Mouse (Mus musculus): ENCODE data around the gene Trappc3. TPM values are rescaled to one million over a fixed set of nuclear protein-coding genes. Genes with fewer than 3 reads are reported as not detected.

Gene Trappc3
- total and polyA plus RNA-seq, 3 experiments, result 71.0 to 72.0 TPM; not detected in 1

DNA sequence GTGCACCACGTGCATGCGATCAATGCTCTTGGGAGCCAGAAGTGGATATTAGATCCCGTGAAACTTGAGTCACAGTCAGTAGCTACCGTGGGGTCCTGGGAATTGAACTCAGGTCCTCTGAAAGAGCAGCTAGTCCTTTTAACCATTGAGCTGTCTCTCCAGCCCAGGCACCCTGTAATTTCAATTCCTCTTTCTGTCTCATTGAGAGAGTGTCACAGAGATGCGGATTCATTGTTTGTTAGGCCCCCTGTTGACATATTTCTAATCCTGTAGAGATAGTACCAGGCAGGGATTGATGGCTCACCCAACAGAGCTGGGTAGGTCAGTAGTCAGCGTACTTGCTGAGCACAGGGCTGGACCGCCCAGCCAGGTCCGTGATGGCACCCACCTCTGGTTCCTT, 28.2 kb downstream of the Trappc3 start:
- Histone ChIP-seq H3K27me3 (ENCODE audit: control insufficient read depth in 1 of 2, insufficient read depth in 2 of 2, low read length in 2 of 2) (0 out of 4 replicates have a peak, but pooled peaks cover 0 to 2% of the 10 kb centered on the region in 2 experiments), H3K4me1 (ENCODE audit: control insufficient read depth in 1 of 2, insufficient read depth in 2 of 2, low read length in 2 of 2) (no peaks in the 10 kb centered on the region), H3K27ac (ENCODE audit: control insufficient read depth, low read depth, low read length) (no peak overlapping the region), H3K4me3 (ENCODE audit: control insufficient read depth in 1 of 2, insufficient read depth in 1 of 2, low read depth in 2 of 2, low read length in 2 of 2) (no peak overlapping the region), H3K9me3 (replicated peaks; ENCODE audit: insufficient read depth, low read length) (no peaks in the 10 kb centered on the region), H3K79me2 (ENCODE audit: control insufficient read depth, insufficient read depth, low read length, poor library complexity) (no peaks in the 10 kb centered on the region), H3K36me3 (ENCODE audit: control insufficient read depth in 1 of 2, insufficient read depth in 2 of 2, low read length in 2 of 2) (no peaks in the 10 kb centered on the region), H3K9ac (ENCODE audit: control insufficient read depth, low read depth, low read length, poor library complexity, severe bottlenecking) (no peak overlapping the region)
- no peak for DNase-seq (ENCODE audit: low read depth, low spot score)
- TF ChIP-seq UBTF (IDR thresholded peaks at IDR 0.05; ENCODE audit: borderline replicate concordance, insufficient read depth, low read depth, low read length) (no peak), ZKSCAN1 (IDR thresholded peaks at IDR 0.05; ENCODE audit: low read depth, low read length) (no peak), ZMIZ1 (IDR thresholded peaks at IDR 0.05; ENCODE audit: low read depth, low read length) (no peak), TAL1 (IDR thresholded peaks at IDR 0.05; ENCODE audit: low read length) (no peak), USF1 (IDR thresholded peaks at IDR 0.05; ENCODE audit: low read depth, low read length) (no peak), CHD2 (IDR thresholded peaks at IDR 0.05; ENCODE audit: low read length) (no peak), MAZ (IDR thresholded peaks at IDR 0.05; ENCODE audit: low read depth, low read length) (no peak), MYB (IDR thresholded peaks at IDR 0.05; ENCODE audit: low read depth, low read length) (no peak), RCOR1 (IDR thresholded peaks at IDR 0.05; ENCODE audit: low read depth, low read length) (no peak), MAFK (IDR thresholded peaks at IDR 0.05; ENCODE audit: borderline replicate concordance, low read depth, low read length) (no peak), ETS1 (IDR thresholded peaks at IDR 0.05; ENCODE audit: low read depth, low read length) (no peak), HCFC1 (IDR thresholded peaks at IDR 0.05; ENCODE audit: low read depth, low read length) (no peak), TBP (IDR thresholded peaks at IDR 0.05; ENCODE audit: low read depth, low read length) (no peak), SIN3A (IDR thresholded peaks at IDR 0.05; ENCODE audit: low read length) (no peak), RAD21 (IDR thresholded peaks at IDR 0.05; ENCODE audit: low read depth, low read length) (no peak)

- no peaks in the 10 kb centered on the region for H3K9me3 ChIP-seq (replicated peaks; ENCODE audit: insufficient read depth, low read length)
- no peak for DNase-seq (ENCODE audit: low read depth, low spot score)
- H3K4me3 ChIP-seq (ENCODE audit: control insufficient read depth in 1 of 2, insufficient read depth in 1 of 2, low read depth in 2 of 2, low read length in 2 of 2), result no peak overlapping the region
- 0 out of 4 replicates have a peak, but pooled peaks cover 0 to 2% of the 10 kb centered on the region in 2 experiments for H3K27me3 ChIP-seq (ENCODE audit: control insufficient read depth in 1 of 2, insufficient read depth in 2 of 2, low read length in 2 of 2)
- no peaks in the 10 kb centered on the region for H3K79me2 ChIP-seq (ENCODE audit: control insufficient read depth, insufficient read depth, low read length, poor library complexity)
- H3K36me3 ChIP-seq (ENCODE audit: control insufficient read depth in 1 of 2, insufficient read depth in 2 of 2, low read length in 2 of 2), result no peaks in the 10 kb centered on the region
- no peak overlapping the region for H3K27ac ChIP-seq (ENCODE audit: control insufficient read depth, low read depth, low read length)
- no peaks in the 10 kb centered on the region for H3K4me1 ChIP-seq (ENCODE audit: control insufficient read depth in 1 of 2, insufficient read depth in 2 of 2, low read length in 2 of 2)
- H3K9ac ChIP-seq (ENCODE audit: control insufficient read depth, low read depth, low read length, poor library complexity, severe bottlenecking), result no peak overlapping the region
- no peak for TF ChIP-seq CHD1 (IDR thresholded peaks at IDR 0.05; ENCODE audit: low read depth, low read length)
- TF ChIP-seq CTCF (IDR thresholded peaks at IDR 0.05 in 2 of 3, conservative IDR thresholded peaks at IDR 0.05 in 1 of 3; ENCODE audit: control insufficient read depth in 1 of 3, insufficient read depth in 1 of 3, low read depth in 2 of 3, low read length in 3 of 3, poor library complexity in 1 of 3, severe bottlenecking in 1 of 3), result no peak
- no peak for TF ChIP-seq POLR2A (IDR thresholded peaks at IDR 0.05; ENCODE audit: control insufficient read depth in 1 of 2, insufficient read depth in 1 of 2, low read depth in 1 of 2, low read length in 2 of 2, poor library complexity in 1 of 2)
- TF ChIP-seq POLR2AphosphoS2 (IDR thresholded peaks at IDR 0.05; ENCODE audit: low read length), result no peak
- no peak for TF ChIP-seq ZMIZ1 (IDR thresholded peaks at IDR 0.05; ENCODE audit: low read depth, low read length)
Measured at GRCm38 (mm10) chr4:126291196-126291595, 29.1 kb downstream of the Trappc3 start.
